Mouse (Mus musculus) frontal cortex, postnatal 36 days (tissue): ENCODE measurements around the gene Sgta.
"Not testable (repeated sequence)": the region's sequence is repeated elsewhere in the genome, so short reads cannot be mapped to it uniquely, and the experiment has no call there.

Experiments
- DNase-seq, 2 experiments: peaks; one replicate each; pipeline ENCODE4 v3.0.0; 2022; ENCODE audit warnings: low spot score in 2 of 2

Gene Sgta

DNA sequence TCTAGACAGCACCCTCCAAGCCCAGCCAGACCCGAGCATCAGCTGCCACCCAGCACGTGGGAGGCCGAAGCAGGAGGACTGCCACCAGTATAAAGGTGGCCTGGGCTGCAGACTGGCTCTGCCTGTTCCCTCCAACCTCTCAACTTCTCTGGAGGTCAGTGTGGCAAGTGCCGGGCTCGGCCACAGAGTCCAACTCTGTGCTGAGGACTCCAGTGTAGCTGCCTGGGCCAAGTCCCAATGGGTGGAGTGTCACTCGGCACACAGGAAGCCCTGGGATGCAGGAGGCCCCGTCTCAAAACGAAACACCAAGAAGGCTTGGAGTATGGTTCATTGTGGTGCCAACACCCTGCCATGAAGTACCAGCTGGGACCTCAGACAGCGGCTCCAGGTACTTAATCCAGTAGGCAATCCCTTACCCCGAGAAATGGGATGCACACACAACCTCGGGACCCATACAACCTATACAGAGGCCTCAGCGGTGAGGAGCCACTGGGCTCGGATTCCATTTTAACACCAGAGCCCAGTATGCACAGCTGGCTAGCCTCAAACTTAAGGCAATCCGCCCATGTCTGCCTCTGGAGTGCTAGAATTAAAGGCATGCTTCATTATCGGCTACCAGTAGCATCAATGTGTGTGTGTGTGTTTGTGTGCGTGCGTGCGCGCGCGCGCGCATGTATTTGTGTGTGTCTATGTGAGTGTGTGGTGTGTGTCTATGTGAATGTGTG is 2.4 kb downstream of the Sgta start:
- no peak for DNase-seq

DNA sequence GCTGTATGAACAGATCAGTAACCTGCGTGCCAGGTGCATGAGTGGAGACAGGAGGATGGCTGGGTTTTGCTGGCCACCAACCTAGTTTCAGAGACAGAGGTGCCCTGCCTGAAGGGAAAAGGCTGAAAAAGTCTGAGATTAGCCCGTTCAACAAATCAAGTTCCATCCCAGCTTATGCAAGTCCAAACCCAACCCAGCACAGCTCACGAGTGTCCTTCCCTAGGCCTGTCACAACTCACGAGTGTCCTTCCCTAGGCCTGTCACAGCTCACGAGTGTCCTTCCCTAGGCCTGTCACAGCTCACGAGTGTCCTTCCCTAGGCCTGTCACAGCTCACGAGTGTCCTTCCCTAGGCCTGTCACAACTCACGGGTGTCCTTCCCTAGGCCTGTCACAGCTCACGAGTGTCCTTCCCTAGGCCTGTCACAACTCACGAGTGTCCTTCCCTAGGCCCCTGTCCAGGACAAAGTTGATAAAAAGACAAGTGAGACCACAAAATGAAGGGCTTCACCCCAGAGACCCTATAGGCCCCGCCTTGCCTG is 4.1 kb downstream of the Sgta start:
- not testable (repeated sequence) for DNase-seq

DNA sequence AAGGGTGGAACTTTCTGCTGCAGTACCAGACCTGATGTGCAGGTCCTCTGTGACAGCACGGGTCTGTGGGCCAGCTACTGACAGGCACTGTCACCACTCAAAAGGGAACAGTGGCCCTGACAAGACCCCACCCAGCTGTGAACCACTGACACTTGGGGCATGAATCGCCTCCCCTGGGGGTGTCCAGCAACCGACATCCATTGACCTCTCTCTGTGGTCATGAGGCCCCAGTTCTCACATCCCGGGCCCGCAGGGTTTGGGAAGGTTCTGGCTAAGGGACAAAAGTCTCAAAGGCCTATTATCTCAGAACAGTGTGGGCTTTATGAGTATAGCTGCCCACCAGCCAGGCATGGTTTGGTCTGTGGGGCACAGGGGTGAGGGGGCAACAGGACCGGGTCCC is 4.8 kb downstream of the Sgta start:
- no peak for DNase-seq

DNA sequence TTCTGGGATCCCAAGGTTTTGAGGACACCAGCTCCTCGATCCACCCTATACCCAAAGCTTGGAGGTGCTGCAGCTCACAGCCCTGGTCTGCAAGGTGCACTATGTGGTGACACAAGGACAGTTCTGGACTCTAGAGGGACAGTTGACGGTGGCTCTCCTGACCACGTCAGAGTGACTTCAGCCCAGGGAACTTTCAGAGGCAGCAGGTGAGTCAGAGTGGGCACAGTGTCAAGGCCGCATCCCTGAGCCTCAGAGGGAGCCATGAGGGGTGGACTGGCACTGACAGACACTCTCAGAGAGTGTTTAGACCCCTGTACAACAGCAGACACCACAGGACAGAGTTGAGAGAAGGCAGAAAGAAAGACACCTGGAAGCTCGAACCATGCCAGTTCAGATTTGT is 7.4 kb downstream of the Sgta start:
- DNase-seq: no peak

DNA sequence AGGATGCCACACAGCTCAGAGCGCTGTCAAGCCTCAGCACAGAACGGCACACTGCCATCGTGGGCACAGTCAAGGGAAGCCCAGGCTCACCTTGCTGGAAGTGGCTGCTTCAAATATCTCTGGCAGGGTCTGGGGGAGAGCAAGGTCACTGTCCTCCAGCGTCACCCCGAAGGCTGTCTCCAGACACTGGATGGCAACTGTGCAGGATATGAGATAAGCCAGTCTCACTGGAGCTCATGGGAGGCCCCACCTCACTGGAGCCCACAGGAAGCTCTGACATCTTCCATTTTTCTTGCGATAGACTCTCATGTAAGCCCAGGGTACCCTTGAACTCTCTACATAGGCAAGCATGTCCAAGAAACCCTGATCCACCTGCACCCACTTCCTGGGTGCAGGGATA is 8.8 kb downstream of the Sgta start:
- no peak for DNase-seq

DNA sequence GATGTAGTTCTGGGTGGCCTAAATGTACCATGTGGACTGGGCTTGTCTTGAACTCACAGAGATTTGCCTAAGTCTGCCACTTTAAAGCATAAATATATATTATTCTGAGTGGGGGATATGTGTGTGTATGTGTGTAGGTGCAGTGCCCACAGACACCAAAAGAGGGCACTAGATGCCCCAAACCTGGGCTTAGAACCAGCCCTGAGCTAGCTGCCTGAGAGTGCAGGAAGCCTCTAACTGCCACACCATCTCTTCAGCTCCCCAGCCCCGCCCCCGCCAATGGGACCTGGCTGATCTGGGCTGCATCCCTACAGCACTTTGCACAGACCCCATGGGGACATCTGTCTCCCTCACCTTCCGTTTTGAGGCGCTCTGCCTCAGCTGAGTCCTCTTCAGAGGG is 9.3 kb downstream of the Sgta start:
- no peak for DNase-seq

DNA sequence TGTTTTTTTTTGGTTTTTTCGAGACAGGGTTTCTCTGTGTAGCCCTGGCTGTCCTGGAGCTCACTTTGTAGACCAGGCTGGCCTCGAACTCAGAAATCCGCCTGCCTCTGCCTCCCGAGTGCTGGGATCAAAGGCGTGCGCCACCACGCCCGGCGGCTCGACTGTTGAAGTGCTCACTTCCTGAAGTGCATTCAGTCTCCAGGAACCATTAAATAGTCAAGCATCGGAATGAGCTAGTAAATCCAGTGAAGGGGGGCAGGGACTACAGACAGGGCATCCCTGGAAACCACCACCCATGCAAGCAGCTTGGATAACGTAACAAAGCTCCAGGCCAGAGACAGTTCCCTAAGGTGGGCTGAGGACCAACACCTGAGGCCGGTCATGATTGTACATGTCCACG is 14.7 kb downstream of the Sgta start:
- DNase-seq: not testable (repeated sequence)

DNA sequence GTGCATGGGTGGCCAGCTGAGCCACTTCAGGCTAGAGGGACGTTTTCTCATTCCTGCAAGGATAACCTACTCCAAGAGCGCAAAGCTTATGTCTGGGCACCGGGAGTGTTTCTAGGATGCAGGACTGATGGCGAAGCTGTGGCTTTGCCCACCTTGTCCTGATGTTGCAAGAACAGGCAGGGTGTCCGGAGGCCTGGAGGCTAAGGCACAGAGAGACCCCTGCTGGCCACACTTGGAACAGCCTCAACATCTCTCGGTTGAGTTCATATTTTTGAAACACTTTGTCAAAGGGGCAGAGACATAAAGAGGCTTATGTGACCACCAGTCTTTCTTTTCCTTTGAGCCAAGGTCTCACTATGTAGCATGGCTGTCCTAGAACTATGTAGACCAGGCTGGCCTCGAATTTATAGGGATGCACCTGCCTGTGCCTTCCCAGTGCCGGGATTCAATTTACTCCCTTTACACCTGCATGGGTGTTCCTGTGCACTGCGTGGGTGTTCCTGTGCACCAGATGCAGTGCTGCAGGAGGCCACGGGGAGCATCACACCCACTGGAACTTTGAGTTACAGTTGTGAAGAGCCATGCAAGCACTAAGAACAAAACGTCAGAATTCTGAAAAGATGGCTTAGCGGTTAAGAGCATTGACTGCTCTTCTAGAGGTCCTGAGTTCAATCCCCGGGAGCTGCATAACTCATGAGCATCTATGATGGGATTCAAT is 18.4 kb downstream of the Sgta start:
- peak; percentile 67 to 75 for DNase-seq

DNA sequence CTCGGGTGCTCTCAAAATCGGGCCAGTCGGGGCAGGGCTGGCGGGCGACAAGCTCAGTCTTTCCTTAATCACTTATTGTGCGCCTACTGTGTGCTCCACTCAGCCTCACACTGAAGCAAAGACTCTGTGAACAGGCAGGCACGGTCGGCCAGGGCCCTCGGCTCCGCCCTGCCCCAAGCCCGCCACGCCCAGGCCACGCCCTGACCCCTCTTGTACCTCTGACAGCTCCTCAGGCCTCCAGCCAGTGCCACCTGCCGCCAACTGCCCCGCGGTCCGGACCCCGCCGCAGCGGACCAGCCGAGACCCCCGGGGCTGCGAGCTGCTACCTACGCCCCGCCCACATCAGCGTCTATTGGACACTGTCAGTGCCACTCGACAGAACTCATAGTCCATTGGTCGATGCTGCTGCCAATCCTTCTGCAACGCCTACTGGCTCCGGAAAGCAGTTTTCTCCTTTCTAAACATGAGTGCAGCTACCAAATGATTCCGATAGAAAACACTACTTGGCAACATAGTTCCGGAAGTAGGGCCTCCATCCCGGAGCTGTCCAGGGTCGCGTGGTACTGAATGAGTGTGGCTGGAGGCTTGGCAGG is 22.9 kb downstream of the Sgta start, which contains the start of gene Slc39a3:
Slc39a3 (minus strand) TSS at position 439 of the 593 bp plus-strand sequence.
- DNase-seq: peak; percentile 99 to 100

DNA sequence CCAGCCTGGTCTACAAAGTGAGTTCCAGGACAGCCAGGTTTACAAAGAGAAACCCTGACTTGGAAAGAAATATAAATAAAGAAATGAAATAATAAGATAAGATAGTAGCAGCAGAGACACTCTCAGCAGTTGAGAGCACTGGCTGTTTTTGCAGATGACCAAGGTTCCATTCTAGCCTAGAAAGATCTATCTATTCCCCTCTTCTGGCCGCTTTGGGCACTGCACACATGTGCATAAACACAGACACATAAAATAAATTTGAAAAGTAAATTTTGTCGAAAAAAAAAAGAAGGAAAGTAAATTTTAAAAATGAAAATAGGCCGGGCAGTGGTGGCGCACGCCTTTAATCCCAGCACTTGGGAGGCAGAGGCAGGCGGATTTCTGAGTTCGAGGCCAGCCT is 23.7 kb downstream of the Sgta start:
- no peak for DNase-seq

DNA sequence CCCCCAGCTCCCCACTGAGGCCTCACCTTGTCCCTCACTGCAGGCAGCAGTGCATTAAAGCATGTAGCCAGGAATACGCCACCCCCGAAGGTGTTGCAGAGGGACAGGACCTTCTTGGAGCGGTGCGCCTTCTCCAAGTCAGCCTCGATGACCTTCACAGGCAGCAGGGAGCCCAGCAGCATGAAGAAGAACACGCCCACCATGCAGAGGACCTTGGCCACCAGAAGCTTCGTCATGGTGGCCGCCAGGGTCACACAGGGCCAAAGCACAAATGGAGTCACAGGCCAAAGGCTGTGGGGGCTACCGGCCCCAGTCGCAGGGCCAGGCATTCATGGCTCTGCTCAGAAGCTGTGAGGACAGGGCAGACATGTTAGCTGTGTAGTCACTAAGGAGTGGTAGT is 26.4 kb downstream of the Sgta start:
- DNase-seq: no peak

DNA sequence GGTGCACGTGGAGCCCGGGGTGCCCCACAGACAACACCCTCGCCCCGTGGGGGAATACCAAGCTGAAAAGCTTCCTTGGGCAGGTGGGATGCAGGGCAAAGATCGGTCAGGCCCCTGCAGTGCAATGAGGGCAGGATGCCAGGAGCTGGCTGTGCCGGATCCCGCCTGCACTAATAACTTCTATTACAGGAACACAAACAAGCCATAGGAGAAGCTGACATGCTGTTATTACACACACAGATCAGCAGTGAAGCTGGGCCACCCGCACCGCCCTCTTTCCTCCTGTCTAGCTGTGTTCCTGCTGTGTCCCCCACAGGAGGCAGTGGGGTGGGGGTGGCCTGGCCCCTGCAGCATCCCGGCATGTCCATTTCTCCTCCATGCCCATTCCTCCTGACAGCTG is 30.9 kb downstream of the Sgta start:
- DNase-seq: no peak

DNA sequence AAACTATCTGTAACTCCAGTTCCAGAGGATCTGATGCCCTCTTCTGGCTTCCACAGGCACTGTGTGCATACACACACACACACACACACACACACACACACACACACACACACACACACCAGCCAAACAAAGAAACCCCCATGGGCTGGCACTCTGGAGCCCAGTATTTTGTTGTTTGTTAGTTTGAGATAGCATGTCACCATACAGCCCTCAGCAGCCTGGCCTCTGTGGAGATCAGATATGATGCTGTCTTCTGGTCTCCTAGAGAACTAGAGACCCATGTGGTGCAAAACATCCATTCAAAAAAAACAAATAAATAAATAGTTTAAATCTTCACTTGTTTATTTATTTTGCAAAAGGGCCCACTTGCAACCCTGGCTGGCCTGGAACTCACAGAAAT is 31.8 kb downstream of the Sgta start:
- no peak for DNase-seq

DNA sequence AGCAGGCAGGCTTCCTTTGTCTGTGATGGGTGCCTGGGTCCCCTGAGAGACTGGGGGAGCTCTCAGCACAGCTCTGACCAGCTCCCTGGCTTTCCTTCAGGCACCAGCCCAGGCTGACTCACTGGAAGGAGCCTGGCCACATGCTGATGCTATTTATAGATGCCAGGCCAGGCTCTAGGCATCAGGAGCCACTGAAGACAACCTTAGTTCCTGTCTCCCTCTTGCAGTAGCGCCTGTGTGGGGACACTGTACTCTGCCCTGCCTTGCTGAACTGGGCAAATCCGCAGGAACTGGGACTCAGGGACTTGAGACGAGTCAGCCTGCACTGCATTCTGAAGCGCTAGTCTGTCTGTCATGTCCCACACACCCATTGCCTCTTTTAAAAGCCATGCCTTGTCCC is 32.6 kb downstream of the Sgta start:
- peak; percentile 40 to 44 for DNase-seq

DNA sequence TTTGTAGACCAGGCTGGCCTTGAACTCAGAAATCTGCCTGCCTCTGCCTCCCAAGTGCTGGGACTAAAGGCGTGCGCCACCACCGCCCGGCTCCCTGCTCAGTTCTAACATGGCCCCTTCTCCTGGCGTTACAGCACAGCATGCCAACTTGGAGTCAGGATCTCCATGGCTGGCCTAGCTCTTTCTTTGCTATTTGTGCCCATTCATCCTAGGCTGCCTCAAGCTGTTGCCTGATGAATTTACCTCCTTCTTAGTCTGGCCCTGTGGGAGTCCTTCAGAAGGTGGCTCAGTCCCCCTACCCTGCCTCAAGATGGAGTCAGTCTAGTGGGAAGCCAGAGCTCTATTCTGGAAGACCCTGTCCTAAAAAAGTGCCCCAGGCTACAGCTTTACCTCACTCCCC is 33.1 kb downstream of the Sgta start:
- DNase-seq: no peak

DNA sequence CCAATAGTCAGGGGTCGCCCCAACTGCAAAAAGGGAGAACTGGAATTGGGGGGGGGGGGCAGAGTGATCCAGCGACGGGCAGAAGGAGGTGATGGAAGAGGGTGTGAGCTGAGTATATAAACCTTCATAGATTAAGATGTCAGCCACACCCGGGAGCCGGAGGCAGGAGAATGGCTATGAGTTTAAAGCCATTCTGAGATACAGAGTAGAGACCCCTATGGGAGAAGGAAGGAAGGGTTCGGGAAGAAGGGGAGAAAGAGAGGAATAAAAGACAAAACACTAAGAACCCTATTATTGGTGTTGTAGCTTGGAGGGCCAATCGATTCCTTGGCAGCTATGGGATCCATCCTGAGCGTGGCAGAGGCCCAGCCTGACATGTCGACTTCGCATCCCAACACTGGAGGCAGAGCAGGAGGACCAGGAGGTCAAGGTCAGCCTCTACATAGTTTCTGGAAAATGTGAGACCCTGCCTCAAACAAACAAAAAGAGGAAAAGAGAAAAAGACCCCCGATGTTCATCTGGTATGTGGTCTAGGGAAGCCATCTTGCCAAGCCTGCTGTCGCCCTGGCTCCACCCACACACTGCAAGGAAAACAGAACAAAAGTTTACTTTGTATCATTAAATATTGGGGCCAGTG is 34.2 kb downstream of the Sgta start, which contains the start of gene Diras1:
Diras1 (minus strand) TSS at position 24 of the 637 bp plus-strand sequence.
- no peak for DNase-seq

DNA sequence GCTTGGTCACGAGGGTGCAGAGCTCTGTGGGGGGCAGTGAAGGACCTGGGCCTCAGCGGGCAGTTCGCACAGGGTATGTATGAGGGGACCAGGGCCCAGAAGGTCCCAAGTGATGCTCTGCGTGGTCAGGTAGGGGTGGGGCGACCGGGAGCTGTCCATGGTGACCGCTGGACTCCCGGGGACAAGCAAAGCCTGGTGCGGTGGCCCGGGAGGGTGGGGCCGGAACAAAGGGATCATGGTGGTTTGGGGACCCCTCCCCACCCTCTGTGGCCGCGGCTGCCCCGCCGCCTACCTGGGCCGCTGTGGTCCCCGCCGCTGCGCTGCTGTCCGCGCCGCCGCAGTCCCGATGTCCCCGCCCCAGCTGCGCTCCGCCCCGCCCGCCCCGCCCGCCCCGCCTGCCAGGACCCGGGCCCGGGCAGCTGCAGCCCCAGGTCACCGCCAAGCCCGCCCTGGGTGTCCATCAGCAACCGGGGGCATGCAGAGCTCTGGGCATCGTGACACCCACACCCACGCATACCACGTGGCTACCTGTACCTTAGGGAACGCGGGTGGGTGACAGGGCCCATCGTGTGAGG is 34.8 kb downstream of the Sgta start:
- no peak for DNase-seq

DNA sequence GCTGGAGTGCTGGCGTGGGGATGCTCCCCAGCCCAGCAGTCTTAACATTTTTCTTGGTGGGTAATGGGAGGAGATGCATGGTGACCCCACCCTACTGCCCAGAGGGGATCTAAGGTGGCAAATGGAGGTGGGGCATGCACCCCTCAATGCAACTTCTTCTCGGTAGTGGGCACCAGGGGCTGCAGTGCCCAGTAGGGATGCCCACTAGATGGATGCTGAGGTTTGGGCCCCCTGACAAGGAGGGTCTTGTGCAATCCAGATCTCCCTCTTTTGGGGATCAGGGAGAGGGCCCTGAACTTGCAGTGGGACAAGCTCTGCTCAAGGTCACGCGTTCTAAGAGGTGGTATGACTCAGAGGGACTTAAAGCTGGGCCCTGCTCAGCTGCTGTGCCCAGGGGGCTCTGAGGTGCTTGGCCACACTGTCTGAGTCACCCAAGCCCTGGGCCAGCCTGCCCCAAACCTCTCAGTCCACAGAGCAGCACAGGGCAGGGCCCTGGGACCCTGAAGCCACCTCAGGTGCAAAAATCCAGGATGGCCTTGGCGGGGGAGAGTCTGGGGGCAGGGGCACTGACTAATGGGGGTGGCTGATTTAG is 35.5 kb downstream of the Sgta start:
- DNase-seq: no peak

DNA sequence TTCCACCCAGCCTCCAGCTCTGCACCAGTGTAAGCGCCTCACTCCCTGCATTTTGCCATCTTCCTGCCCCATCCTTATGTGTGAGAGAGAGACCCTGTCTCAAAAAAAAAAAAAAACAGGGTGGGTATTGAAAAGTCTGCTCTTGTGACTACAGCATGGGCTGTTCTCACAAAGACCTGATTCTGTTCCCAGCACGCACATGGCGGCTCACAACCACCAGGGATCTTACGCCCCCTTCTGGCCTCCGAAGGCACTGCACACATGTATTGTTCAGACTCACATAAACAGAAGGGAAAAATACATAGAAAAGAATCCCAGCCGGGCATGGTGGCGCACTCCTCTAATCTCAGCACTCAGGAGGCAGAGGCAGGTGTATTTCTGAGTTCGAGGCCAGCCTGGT is 37.2 kb downstream of the Sgta start:
- DNase-seq: no peak

DNA sequence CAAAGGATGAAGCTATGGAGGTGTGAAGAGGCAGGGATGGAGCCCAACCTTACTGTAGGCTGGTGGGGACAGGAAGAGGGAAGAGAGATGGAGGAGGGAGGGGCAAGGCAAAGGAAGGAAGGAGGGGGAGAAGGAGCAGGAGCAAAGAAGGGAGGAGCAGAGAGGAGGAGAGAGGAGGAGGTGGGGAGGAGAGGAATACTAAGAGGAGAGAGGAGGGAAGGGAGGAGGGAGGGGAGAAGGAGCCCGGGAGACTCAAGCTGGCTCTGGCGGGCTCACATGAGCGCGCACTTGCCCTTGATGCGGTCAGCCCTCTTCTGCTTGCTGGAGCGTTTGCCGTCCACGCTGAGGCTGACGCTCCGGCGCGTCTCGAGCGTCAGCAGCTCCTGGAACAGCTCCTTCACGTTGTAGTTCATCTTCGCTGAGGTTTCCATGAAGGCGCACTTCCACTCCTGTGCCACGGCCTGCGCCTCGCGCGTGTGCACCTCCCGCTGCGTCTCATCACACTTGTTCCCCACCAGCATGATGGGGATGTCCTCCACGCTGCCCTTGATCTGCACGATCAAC is 38.4 kb downstream of the Sgta start:
- DNase-seq: peak in 1 of 2 experiments; percentile 38

DNA sequence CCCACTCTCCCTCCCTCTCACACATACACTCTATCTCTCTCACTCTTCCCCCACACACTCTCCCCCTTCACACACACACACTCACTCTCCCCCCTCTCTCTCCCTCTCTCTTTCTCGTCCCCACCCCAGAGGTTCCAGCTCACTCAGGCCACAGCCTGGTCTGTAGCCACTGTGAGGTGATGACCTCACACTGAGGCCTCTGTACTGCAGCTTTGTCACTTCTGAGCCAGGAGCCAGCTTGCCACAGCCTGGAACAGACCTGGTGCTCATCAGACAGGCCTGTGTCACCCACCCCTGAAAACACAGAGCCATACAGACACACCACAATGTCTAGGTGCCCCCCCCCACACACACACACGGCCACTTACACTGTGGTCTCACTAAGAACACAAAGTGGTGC is 39.8 kb downstream of the Sgta start:
- DNase-seq: no peak
